Mouse (Mus musculus): ENCODE measurements around the gene Lcn2.

- no peak for TF ChIP-seq POLR2A (IDR thresholded peaks at IDR 0.05; ENCODE audit: low read depth, low read length)
- no peak for TF ChIP-seq CTCF (conservative IDR thresholded peaks at IDR 0.05; ENCODE audit: insufficient read depth, insufficient read length, low read depth, low read length)
Observed at GRCm38 (mm10) chr2:32376963-32377362, 11.1 kb downstream of the Lcn2 start.
